Mouse (Mus musculus): ENCODE results near the gene Crip1. TPM values are rescaled to one million over a fixed set of nuclear protein-coding genes. Genes with fewer than 3 reads are reported as not detected.

The Crip1 gene
- polyA plus RNA-seq, 1 experiment from 2014 or later: 360 TPM

- Histone ChIP-seq H3K9ac (ENCODE audit: low read length) (no peak overlapping the region), H3K36me3 (ENCODE audit: control insufficient read depth, insufficient read depth, low read length) (no peaks in the 10 kb centered on the region), H3K4me3 (replicated peaks; ENCODE audit: low read length) (no peak overlapping the region), H3K27ac (ENCODE audit: low read length) (no peak overlapping the region), H3K4me1 (ENCODE audit: control insufficient read depth, insufficient read depth, low read length) (peaks cover 25% of the 10 kb centered on the region), H3K9me3 (replicated peaks; ENCODE audit: control insufficient read depth, low read length) (no peaks in the 10 kb centered on the region), H3K4me2 (ENCODE audit: low read depth, low read length) (no peak overlapping the region), H3K27me3 (ENCODE audit: control insufficient read depth, insufficient read depth, low read length) (0 out of 2 replicates have a peak, but pooled peaks cover 7% of the 10 kb centered on the region)
- no peak for ATAC-seq (ENCODE audit: insufficient read depth, low FRiP score)
- 89% methylated on average over 3 of the region's 3 CpGs for WGBS
These were observed 3.8 kb downstream of the Crip1 start for GRCm38 (mm10) chr12:113149896-113150295.

- Histone ChIP-seq H3K4me3 (replicated peaks; ENCODE audit: low read length) (no peak overlapping the region), H3K4me1 (ENCODE audit: control insufficient read depth, insufficient read depth, low read length) (peaks cover 31% of the 10 kb centered on the region), H3K9ac (ENCODE audit: low read length) (no peak overlapping the region), H3K36me3 (ENCODE audit: control insufficient read depth, insufficient read depth, low read length) (no peaks in the 10 kb centered on the region), H3K4me2 (ENCODE audit: low read depth, low read length) (no peak overlapping the region), H3K9me3 (replicated peaks; ENCODE audit: control insufficient read depth, low read length) (no peaks in the 10 kb centered on the region), H3K27ac (ENCODE audit: low read length) (no peak overlapping the region), H3K27me3 (ENCODE audit: control insufficient read depth, insufficient read depth, low read length) (0 out of 2 replicates have a peak, but pooled peaks cover 7% of the 10 kb centered on the region)
- WGBS: 69% methylated on average over 4 of the region's 4 CpGs
- no peak for ATAC-seq (ENCODE audit: insufficient read depth, low FRiP score)
These were observed 4.5 kb downstream of the Crip1 start for GRCm38 (mm10) chr12:113150591-113150990.

DNA sequence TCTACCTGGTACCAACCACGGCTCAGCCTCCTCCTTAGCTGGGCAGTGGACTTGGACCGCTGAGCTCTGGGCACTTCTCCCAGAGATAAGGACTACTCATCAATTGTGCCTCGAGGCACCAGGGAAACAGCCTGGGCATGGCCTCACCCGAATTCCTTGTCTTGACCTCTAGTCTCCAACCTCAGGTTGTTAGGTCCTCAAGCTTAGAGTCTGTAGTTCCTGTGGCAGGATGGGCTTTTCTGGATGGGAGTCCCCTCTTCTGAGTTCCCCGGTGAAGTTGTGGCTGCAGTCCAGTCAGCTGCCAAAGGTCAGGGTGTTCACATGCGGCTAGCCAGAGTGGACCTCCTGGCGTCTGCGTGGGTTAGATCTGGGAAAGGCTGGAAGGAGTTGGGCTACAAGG, 4.9 kb downstream of the Crip1 start:
- Histone ChIP-seq H3K27ac (ENCODE audit: low read length) (no peak overlapping the region), H3K36me3 (ENCODE audit: control insufficient read depth, insufficient read depth, low read length) (no peaks in the 10 kb centered on the region), H3K27me3 (ENCODE audit: control insufficient read depth, insufficient read depth, low read length) (0 out of 2 replicates have a peak, but pooled peaks cover 7% of the 10 kb centered on the region), H3K9me3 (replicated peaks; ENCODE audit: control insufficient read depth, low read length) (no peaks in the 10 kb centered on the region), H3K4me1 (ENCODE audit: control insufficient read depth, insufficient read depth, low read length) (peaks cover 31% of the 10 kb centered on the region), H3K9ac (ENCODE audit: low read length) (no peak overlapping the region), H3K4me2 (ENCODE audit: low read depth, low read length) (peak overlapping the region; percentile 83), H3K4me3 (replicated peaks; ENCODE audit: low read length) (no peak overlapping the region)
- 64% methylated on average over 8 of the region's 8 CpGs for WGBS
- ATAC-seq (ENCODE audit: insufficient read depth, low FRiP score): no peak

- peak overlapping the region; percentile 75 for H3K9ac ChIP-seq (ENCODE audit: low read length)
- no peaks in the 10 kb centered on the region for H3K36me3 ChIP-seq (ENCODE audit: control insufficient read depth, insufficient read depth, low read length)
- 2% methylated on average over 36 of the region's 36 CpGs for WGBS
- peaks cover 28% of the 10 kb centered on the region for H3K4me1 ChIP-seq (ENCODE audit: control insufficient read depth, insufficient read depth, low read length)
- H3K27me3 ChIP-seq (ENCODE audit: control insufficient read depth, insufficient read depth, low read length): 0 out of 2 replicates have a peak, but pooled peaks cover 7% of the 10 kb centered on the region
- no peaks in the 10 kb centered on the region for H3K9me3 ChIP-seq (replicated peaks; ENCODE audit: control insufficient read depth, low read length)
- no peak overlapping the region for H3K27ac ChIP-seq (ENCODE audit: low read length)
- H3K4me3 ChIP-seq (replicated peaks; ENCODE audit: low read length): peak overlapping the region; percentile 62
- peak overlapping the region; percentile 83 for H3K4me2 ChIP-seq (ENCODE audit: low read depth, low read length)
- no peak for ATAC-seq (ENCODE audit: insufficient read depth, low FRiP score)
These were observed 5.7 kb downstream of the Crip1 start for GRCm38 (mm10) chr12:113151661-113152271.

DNA sequence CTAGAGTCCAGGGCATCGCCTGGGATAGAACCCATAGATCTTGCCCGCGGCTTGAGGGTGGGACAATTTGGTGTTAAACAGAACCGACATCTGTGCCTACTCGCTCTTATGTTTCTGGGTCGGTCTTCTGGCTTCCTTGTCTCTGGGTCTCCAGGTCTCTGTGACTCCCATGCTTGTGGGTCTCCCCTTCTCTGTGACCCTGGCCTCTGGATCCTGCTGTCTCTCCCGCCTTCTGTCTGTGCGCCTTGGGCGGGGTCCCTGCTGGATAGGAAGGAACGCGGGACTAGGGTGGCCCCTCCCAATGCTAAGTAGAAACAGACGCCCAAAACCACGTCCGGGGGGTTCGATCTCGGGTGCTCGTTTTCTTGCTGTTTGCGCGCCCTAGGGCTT, 6.2 kb downstream of the Crip1 start:
- no peaks in the 10 kb centered on the region for H3K9me3 ChIP-seq (replicated peaks; ENCODE audit: control insufficient read depth, low read length)
- peak overlapping the region; percentile 83 for H3K4me2 ChIP-seq (ENCODE audit: low read depth, low read length)
- WGBS: 17% methylated on average over 19 of the region's 19 CpGs
- no peaks in the 10 kb centered on the region for H3K36me3 ChIP-seq (ENCODE audit: control insufficient read depth, insufficient read depth, low read length)
- H3K4me1 ChIP-seq (ENCODE audit: control insufficient read depth, insufficient read depth, low read length): peaks cover 32% of the 10 kb centered on the region
- peak overlapping the region; percentile 62 for H3K4me3 ChIP-seq (replicated peaks; ENCODE audit: low read length)
- H3K9ac ChIP-seq (ENCODE audit: low read length): peak overlapping the region; percentile 75
- H3K27ac ChIP-seq (ENCODE audit: low read length): no peak overlapping the region
- 0 out of 2 replicates have a peak, but pooled peaks cover 7% of the 10 kb centered on the region for H3K27me3 ChIP-seq (ENCODE audit: control insufficient read depth, insufficient read depth, low read length)
- no peak for ATAC-seq (ENCODE audit: insufficient read depth, low FRiP score)

DNA sequence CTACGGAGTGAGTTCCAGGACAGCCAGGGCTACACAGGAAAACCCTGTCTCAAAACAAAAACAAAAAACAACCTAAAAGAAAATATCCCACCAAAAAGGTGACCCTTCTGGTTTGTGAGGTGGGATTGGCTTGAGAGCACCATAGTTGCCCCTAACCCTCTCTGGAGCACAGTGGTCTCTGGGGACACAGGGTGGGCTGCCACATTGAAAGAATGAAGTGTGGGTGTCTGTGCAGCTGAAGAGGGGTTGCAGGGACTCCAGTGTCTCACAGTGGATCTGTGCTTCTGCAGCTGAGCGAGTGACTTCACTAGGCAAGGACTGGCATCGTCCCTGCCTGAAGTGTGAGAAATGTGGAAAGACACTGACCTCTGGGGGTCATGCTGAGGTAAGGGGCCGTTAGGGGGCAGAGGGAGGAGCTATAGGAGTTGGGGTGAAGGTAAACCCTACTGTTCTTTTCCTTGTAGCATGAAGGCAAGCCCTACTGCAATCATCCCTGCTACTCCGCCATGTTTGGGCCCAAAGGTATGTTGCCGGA, 6.9 kb downstream of the Crip1 start:
- Histone ChIP-seq H3K4me3 (replicated peaks; ENCODE audit: low read length) (peak overlapping the region; percentile 62; the same call in 1 of the 2 replicates), H3K4me2 (ENCODE audit: low read depth, low read length) (peak overlapping the region; percentile 83), H3K9me3 (replicated peaks; ENCODE audit: control insufficient read depth, low read length) (no peaks in the 10 kb centered on the region), H3K4me1 (ENCODE audit: control insufficient read depth, insufficient read depth, low read length) (peaks cover 32% of the 10 kb centered on the region), H3K27me3 (ENCODE audit: control insufficient read depth, insufficient read depth, low read length) (0 out of 2 replicates have a peak, but pooled peaks cover 7% of the 10 kb centered on the region), H3K9ac (ENCODE audit: low read length) (no peak overlapping the region), H3K27ac (ENCODE audit: low read length) (no peak overlapping the region), H3K36me3 (ENCODE audit: control insufficient read depth, insufficient read depth, low read length) (no peaks in the 10 kb centered on the region)
- no peak for ATAC-seq (ENCODE audit: insufficient read depth, low FRiP score)
- 81% methylated on average over 6 of the region's 6 CpGs for WGBS

DNA sequence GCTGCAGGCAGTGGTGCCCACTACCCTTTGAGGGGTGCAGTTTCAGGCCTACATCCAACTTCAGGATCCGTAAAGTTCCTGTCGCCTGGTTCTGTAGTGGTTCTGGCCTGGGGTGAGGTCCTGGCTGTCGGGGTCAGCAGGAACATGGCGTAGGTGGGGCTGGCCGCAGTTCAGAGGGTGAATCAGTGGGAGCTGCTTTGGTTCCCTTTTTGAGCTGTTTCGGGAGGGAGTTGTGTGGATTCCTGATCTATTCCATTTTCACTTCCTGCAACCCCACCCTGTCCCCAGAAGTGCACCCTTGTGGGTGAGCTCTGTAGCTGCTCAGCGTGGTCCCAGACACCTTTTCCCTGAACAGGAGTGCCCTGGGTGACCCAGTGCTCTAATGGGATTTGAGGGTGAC, 7.9 kb downstream of the Crip1 start:
- 89% methylated on average over 7 of the region's 7 CpGs for WGBS
- Histone ChIP-seq H3K4me1 (ENCODE audit: control insufficient read depth, insufficient read depth, low read length) (peaks cover 32% of the 10 kb centered on the region), H3K27ac (ENCODE audit: low read length) (no peak overlapping the region), H3K36me3 (ENCODE audit: control insufficient read depth, insufficient read depth, low read length) (no peaks in the 10 kb centered on the region), H3K4me2 (ENCODE audit: low read depth, low read length) (no peak overlapping the region), H3K9ac (ENCODE audit: low read length) (no peak overlapping the region), H3K4me3 (replicated peaks; ENCODE audit: low read length) (no peak overlapping the region), H3K27me3 (ENCODE audit: control insufficient read depth, insufficient read depth, low read length) (0 out of 2 replicates have a peak, but pooled peaks cover 7% of the 10 kb centered on the region), H3K9me3 (replicated peaks; ENCODE audit: control insufficient read depth, low read length) (no peaks in the 10 kb centered on the region)
- ATAC-seq (ENCODE audit: insufficient read depth, low FRiP score): no peak

GRCm38 (mm10) chr12:113154747-113155075, 8.6 kb downstream of the Crip1 start:
- Histone ChIP-seq H3K9ac (ENCODE audit: low read length) (peak overlapping the region; percentile 81), H3K27ac (ENCODE audit: low read length) (peak overlapping the region; percentile 93), H3K4me1 (ENCODE audit: control insufficient read depth, insufficient read depth, low read length) (peaks cover 32% of the 10 kb centered on the region), H3K4me2 (ENCODE audit: low read depth, low read length) (peak overlapping the region; percentile 94), H3K36me3 (ENCODE audit: control insufficient read depth, insufficient read depth, low read length) (no peaks in the 10 kb centered on the region), H3K27me3 (ENCODE audit: control insufficient read depth, insufficient read depth, low read length) (0 out of 2 replicates have a peak, but pooled peaks cover 7% of the 10 kb centered on the region), H3K4me3 (replicated peaks; ENCODE audit: low read length) (peak overlapping the region; percentile 52), H3K9me3 (replicated peaks; ENCODE audit: control insufficient read depth, low read length) (no peaks in the 10 kb centered on the region)
- 70% methylated on average over 6 of the region's 6 CpGs for WGBS
- ATAC-seq (ENCODE audit: insufficient read depth, low FRiP score): no peak

- Histone ChIP-seq H3K4me2 (ENCODE audit: low read depth, low read length) (peak overlapping the region; percentile 94), H3K27ac (ENCODE audit: low read length) (peak overlapping the region; percentile 93), H3K36me3 (ENCODE audit: control insufficient read depth, insufficient read depth, low read length) (no peaks in the 10 kb centered on the region), H3K4me3 (replicated peaks; ENCODE audit: low read length) (peak overlapping the region; percentile 52), H3K4me1 (ENCODE audit: control insufficient read depth, insufficient read depth, low read length) (peaks cover 32% of the 10 kb centered on the region), H3K9me3 (replicated peaks; ENCODE audit: control insufficient read depth, low read length) (no peaks in the 10 kb centered on the region), H3K27me3 (ENCODE audit: control insufficient read depth, insufficient read depth, low read length) (0 out of 2 replicates have a peak, but pooled peaks cover 7% of the 10 kb centered on the region), H3K9ac (ENCODE audit: low read length) (peak overlapping the region; percentile 81)
- 5% methylated on average over 32 of the region's 32 CpGs for WGBS
- no peak for ATAC-seq (ENCODE audit: insufficient read depth, low FRiP score)
These were observed 9.1 kb downstream of the Crip1 start for GRCm38 (mm10) chr12:113155076-113155771.
